Mouse (Mus musculus): ENCODE measurements around the gene Ptpre. TPM values are rescaled to one million over a fixed set of nuclear protein-coding genes. Genes with fewer than 3 reads are reported as not detected.

The Ptpre gene
- polyA plus RNA-seq, 2 experiments, result 1.8 to 1.9 TPM

DNA sequence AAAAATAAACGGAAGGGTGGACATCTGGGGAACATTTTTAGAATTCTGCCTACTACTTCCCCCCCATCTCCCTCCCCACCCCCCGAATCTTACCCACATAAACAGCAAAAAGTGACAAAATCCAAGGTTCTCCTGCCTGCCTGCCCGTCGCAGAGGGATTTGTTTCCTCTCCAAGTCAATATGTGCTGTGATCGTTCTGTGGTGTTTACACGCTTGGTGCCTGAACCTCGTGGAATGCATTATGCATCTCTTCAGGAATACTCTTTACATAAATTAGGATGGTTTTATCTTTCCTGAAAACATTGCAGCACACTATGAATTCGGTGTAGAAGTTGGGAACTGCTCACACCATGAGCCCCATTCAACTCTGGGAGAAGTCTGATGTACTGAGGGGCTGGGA lies 26.7 kb downstream of the Ptpre start:
- H3K9ac ChIP-seq (replicated peaks), result no peak overlapping the region
- WGBS (ENCODE audit: insufficient replicate concordance), result 68% methylated on average over 8 of the region's 8 CpGs
- H3K9me3 ChIP-seq (ENCODE audit: control insufficient read depth, low read length), result no peaks in the 10 kb centered on the region
- H3K4me2 ChIP-seq (ENCODE audit: low read depth), result no peak overlapping the region
- no peak overlapping the region for H3K4me3 ChIP-seq (ENCODE audit: insufficient read depth in 1 of 2, low read depth in 2 of 2, low read length in 2 of 2)
- peaks cover 0 to 8% of the 10 kb centered on the region in 2 experiments; a peak in 1 of 4 replicates for H3K4me1 ChIP-seq (replicated peaks; ENCODE audit: control insufficient read depth in 2 of 2, insufficient read depth in 2 of 2, low read length in 1 of 2)
- H3K36me3 ChIP-seq (replicated peaks; ENCODE audit: control insufficient read depth, insufficient read depth, low read depth), result no peaks in the 10 kb centered on the region
- no peak for ATAC-seq (ENCODE audit: insufficient read depth)
- H3K27ac ChIP-seq, result no peak overlapping the region
- H3K27me3 ChIP-seq (ENCODE audit: control insufficient read depth, insufficient read depth, low read length), result no peaks in the 10 kb centered on the region
- TF ChIP-seq EP300 (IDR thresholded peaks at IDR 0.05; ENCODE audit: low read depth) (no peak), CTCF (IDR thresholded peaks at IDR 0.05; ENCODE audit: low read depth) (no peak)
- no peak for DNase-seq (ENCODE audit: low read depth in 3 of 3, low spot score in 3 of 3)

DNA sequence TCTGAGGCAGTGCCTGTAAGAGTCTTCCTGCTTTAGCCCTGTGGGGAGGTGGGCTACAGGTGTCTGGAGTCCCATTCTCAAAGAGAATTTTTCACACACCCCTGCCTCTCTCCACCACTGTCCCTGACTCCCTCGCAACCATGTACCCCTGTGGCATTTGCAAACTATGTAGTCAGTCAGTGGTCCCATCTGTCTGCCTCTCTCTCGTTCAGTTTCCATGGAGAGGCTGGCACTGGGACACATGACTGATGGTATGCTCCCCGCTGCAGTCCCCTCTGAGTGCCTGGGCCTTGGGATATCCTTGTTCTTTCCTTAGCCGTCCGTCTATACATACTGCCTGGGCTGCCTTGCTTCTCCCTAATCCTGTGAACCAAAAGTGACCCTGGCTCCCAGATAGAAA lies 28.7 kb downstream of the Ptpre start:
- H3K9me3 ChIP-seq (ENCODE audit: control insufficient read depth, low read length), result no peaks in the 10 kb centered on the region
- no peak for DNase-seq (ENCODE audit: low read depth in 3 of 3, low spot score in 3 of 3)
- H3K27me3 ChIP-seq (ENCODE audit: control insufficient read depth, insufficient read depth, low read length), result no peaks in the 10 kb centered on the region
- peaks cover 0 to 8% of the 10 kb centered on the region in 2 experiments; a peak in 1 of 4 replicates for H3K4me1 ChIP-seq (replicated peaks; ENCODE audit: control insufficient read depth in 2 of 2, insufficient read depth in 2 of 2, low read length in 1 of 2)
- no peak overlapping the region for H3K4me2 ChIP-seq (ENCODE audit: low read depth)
- no peak overlapping the region for H3K4me3 ChIP-seq (ENCODE audit: insufficient read depth in 1 of 2, low read depth in 2 of 2, low read length in 2 of 2)
- no peak for ATAC-seq (ENCODE audit: insufficient read depth)
- no peak overlapping the region for H3K9ac ChIP-seq (replicated peaks)
- 63% methylated on average over 5 of the region's 5 CpGs for WGBS (ENCODE audit: insufficient replicate concordance)
- H3K27ac ChIP-seq, result no peak overlapping the region
- TF ChIP-seq EP300 (IDR thresholded peaks at IDR 0.05; ENCODE audit: low read depth), result no peak
- no peak for TF ChIP-seq CTCF (IDR thresholded peaks at IDR 0.05; ENCODE audit: low read depth)
- no peaks in the 10 kb centered on the region for H3K36me3 ChIP-seq (replicated peaks; ENCODE audit: control insufficient read depth, insufficient read depth, low read depth)

DNA sequence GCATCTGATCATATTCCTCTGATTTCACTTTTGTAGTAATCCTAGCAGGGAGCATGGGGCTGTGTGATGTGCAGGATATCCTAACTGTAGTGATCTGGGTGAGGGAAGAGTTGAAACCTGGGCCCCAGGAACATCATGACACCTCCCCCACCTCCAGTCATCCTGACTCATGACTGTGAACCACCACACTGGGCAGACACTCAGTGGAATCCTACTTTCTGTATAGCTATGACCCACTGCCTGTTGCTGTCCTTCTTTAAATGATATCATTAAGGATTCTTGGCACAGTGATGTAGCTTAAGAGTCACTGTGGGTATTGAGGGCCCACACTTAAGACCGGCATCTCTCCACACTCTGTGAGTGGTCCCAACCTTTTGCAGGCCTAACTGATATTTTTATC lies 30.3 kb downstream of the Ptpre start:
- H3K9ac ChIP-seq (replicated peaks), result no peak overlapping the region
- WGBS (ENCODE audit: insufficient replicate concordance), result 37% methylated on average over 1 of the region's 1 CpGs
- no peak overlapping the region for H3K4me3 ChIP-seq (ENCODE audit: insufficient read depth in 1 of 2, low read depth in 2 of 2, low read length in 2 of 2)
- H3K27me3 ChIP-seq (ENCODE audit: control insufficient read depth, insufficient read depth, low read length), result no peaks in the 10 kb centered on the region
- DNase-seq (ENCODE audit: low read depth in 3 of 3, low spot score in 3 of 3) (no peak), ATAC-seq (ENCODE audit: insufficient read depth) (no peak)
- H3K4me2 ChIP-seq (ENCODE audit: low read depth), result no peak overlapping the region
- no peak overlapping the region for H3K27ac ChIP-seq
- no peaks in the 10 kb centered on the region for H3K9me3 ChIP-seq (ENCODE audit: control insufficient read depth, low read length)
- peaks cover 0 to 8% of the 10 kb centered on the region in 2 experiments; a peak in 1 of 4 replicates for H3K4me1 ChIP-seq (replicated peaks; ENCODE audit: control insufficient read depth in 2 of 2, insufficient read depth in 2 of 2, low read length in 1 of 2)
- H3K36me3 ChIP-seq (replicated peaks; ENCODE audit: control insufficient read depth, insufficient read depth, low read depth), result no peaks in the 10 kb centered on the region
- no peak for TF ChIP-seq EP300 (IDR thresholded peaks at IDR 0.05; ENCODE audit: low read depth)

DNA sequence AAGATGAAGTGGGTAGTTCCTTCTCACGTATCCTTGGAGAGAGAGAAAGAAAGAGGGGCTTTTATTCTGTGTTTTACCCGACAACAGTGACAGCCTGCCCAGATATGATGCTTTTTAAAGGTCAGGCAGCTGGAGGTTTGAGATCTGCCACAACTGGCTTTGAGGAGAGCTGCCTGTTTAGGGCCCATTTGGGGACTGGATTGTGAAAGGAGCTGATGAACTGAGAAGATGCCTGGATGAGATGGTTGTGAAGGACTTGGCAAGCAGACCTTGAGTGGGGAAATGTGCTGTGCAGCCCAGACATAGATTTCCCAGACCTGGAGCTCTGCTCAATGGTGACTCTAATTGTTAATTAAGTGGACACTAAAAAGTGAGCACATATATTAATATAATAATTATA lies 31.3 kb downstream of the Ptpre start:
- no peak overlapping the region for H3K4me2 ChIP-seq (ENCODE audit: low read depth)
- no peak for DNase-seq (ENCODE audit: low read depth in 3 of 3, low spot score in 3 of 3)
- H3K4me3 ChIP-seq (ENCODE audit: insufficient read depth in 1 of 2, low read depth in 2 of 2, low read length in 2 of 2), result no peak overlapping the region
- no peaks in the 10 kb centered on the region for H3K27me3 ChIP-seq (ENCODE audit: control insufficient read depth, insufficient read depth, low read length)
- H3K9ac ChIP-seq (replicated peaks), result no peak overlapping the region
- no peak for ATAC-seq (ENCODE audit: insufficient read depth)
- H3K27ac ChIP-seq, result no peak overlapping the region
- whole genome bisulfite sequencing (ENCODE audit: insufficient replicate concordance), result 65% methylated on average over 2 of the region's 2 CpGs
- H3K9me3 ChIP-seq (ENCODE audit: control insufficient read depth, low read length), result no peaks in the 10 kb centered on the region
- TF ChIP-seq EP300 (IDR thresholded peaks at IDR 0.05; ENCODE audit: low read depth), result no peak
- TF ChIP-seq CTCF (IDR thresholded peaks at IDR 0.05; ENCODE audit: low read depth), result no peak
- peaks cover 0 to 10% of the 10 kb centered on the region in 2 experiments; a peak in 1 of 4 replicates for H3K4me1 ChIP-seq (replicated peaks; ENCODE audit: control insufficient read depth in 2 of 2, insufficient read depth in 2 of 2, low read length in 1 of 2)
- H3K36me3 ChIP-seq (replicated peaks; ENCODE audit: control insufficient read depth, insufficient read depth, low read depth), result no peaks in the 10 kb centered on the region

DNA sequence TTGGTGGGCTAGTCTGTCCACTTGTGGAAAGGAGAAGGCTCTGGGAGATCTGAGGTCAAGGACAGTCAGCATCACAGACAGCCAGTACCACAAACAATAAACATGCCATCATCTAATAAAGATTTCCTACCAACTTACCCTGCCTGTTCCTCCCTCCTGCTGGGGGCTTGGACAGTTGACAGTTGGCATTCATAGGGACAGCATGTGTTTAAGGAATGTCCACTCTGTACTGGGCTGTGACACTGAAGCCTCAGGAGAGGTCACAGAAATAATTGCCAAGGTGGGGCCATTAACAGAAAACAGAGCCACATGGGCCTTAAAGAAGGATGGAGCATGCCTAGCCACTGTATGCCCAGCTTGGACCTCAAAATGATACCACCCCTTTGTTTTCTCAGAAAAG lies 34.1 kb downstream of the Ptpre start:
- no peak for TF ChIP-seq EP300 (IDR thresholded peaks at IDR 0.05; ENCODE audit: low read depth)
- TF ChIP-seq CTCF (IDR thresholded peaks at IDR 0.05; ENCODE audit: low read depth), result no peak
- DNase-seq (ENCODE audit: low read depth in 3 of 3, low spot score in 3 of 3) (no peak), ATAC-seq (ENCODE audit: insufficient read depth) (no peak)
- no peaks in the 10 kb centered on the region for H3K9me3 ChIP-seq (ENCODE audit: control insufficient read depth, low read length)
- H3K36me3 ChIP-seq (replicated peaks; ENCODE audit: control insufficient read depth, insufficient read depth, low read depth), result no peaks in the 10 kb centered on the region
- no peaks in the 10 kb centered on the region for H3K27me3 ChIP-seq (ENCODE audit: control insufficient read depth, insufficient read depth, low read length)
- no peak overlapping the region for H3K4me2 ChIP-seq (ENCODE audit: low read depth)
- peaks cover 3 to 12% of the 10 kb centered on the region in 2 experiments; a peak in 3 of 4 replicates for H3K4me1 ChIP-seq (replicated peaks; ENCODE audit: control insufficient read depth in 2 of 2, insufficient read depth in 2 of 2, low read length in 1 of 2)
- no peak overlapping the region for H3K9ac ChIP-seq (replicated peaks)
- no peak overlapping the region for H3K4me3 ChIP-seq (ENCODE audit: insufficient read depth in 1 of 2, low read depth in 2 of 2, low read length in 2 of 2)
- no peak overlapping the region for H3K27ac ChIP-seq

Measured in liver, embryonic 14.5 days (tissue).